Mouse (Mus musculus): ENCODE results near the gene Flna.

- TF ChIP-seq CTCF (IDR thresholded peaks at IDR 0.05) (peak; percentile 70), EP300 (IDR thresholded peaks at IDR 0.05) (no peak)
Observed at GRCm38 (mm10) chrX:74248651-74249050, 969 bp downstream of the Flna start.
